Mouse (Mus musculus) layer of hippocampus, adult 2 months (tissue): ENCODE measurements around the gene Clcf1. TPM values are rescaled to one million over a fixed set of nuclear protein-coding genes. Genes with fewer than 3 reads are reported as not detected.

Experiments used
- DNase-seq, 2 experiments: peaks; one replicate each; pipeline ENCODE4 v3.0.0; 2022; ENCODE audit warnings: low spot score in 2 of 2
- H3K27ac ChIP-seq: fragments of 200-600 bp; 2 replicates; pipeline ENCODE4 v1.8.1; 2022
- H3K4me3 ChIP-seq: fragments of 200-600 bp; 2 replicates; pipeline ENCODE4 v1.8.1; 2022; ENCODE audit warnings: mild to moderate bottlenecking
- CTCF ChIP-seq: fragments of 200-600 bp; conservative IDR thresholded peaks from 2 replicates; pipeline ENCODE4 v1.8.1; 2022; ENCODE audit warnings: antibody characterized with exemption, mild to moderate bottlenecking, moderate library complexity
- total RNA-seq, 2 experiments: library from RNA; stranded (reverse); gene quantifications; 2 replicates each; pipeline ENCODE4 v1.2.3; 2021

Clcf1 gene
- total RNA-seq, 2 experiments from 2014 or later: 0.61 to 0.76 TPM

DNA sequence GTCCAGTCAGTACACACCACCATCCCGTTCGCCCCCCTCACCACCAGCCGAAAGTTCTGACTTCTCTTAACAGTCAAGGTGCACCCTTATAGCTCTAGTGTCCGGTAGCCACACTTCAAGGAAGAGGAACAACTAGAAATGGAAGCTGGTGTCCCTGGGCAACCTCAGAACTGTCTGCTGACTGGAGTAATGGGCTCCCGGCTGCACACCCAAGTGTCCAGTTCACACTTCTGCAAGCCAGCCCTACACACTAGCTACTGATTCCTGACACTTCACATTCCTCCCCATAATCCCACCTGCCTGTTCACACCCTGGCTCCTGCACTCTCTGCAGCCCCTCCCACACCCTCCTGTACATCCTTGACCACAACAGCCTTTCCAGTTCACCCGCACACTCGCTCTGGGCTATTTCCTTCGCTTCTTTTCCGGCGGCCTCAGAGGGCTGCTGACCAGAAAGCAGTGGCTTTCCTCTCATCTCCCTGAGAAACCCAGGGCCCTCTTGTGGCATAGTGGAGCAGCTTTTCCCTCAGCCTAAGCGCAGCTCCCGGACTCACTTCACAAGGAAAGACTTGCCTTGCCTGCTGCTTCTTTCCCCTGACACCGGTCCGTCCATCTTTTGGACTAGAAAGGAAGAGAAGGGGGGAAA is 2.1 kb downstream of the Clcf1 start:
- H3K27ac ChIP-seq: no peak overlapping the region
- DNase-seq: no peak
- peak; percentile 74 for TF ChIP-seq CTCF
- no peak overlapping the region for H3K4me3 ChIP-seq

DNA sequence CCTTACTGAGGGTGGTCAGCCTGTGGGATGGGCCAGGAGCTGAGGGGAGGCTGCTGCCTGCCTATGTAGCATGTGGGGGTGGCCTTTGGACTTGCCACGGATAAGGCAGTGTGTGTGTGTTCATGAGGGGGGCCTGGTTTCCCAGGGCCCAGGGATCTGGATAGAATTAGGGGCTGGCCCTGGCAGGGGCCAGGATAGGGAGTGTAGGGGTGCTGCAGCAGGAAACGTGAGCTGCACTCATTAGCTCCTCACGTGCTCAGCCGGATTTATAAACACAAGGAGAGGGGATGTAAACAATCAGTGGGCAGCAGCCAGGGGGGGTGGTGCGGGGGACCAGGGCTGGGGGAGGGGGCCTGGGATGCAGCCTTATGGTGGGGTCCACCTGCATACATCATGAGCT is 3.1 kb downstream of the Clcf1 start:
- no peak overlapping the region for H3K4me3 ChIP-seq
- DNase-seq: no peak
- no peak overlapping the region for H3K27ac ChIP-seq
- TF ChIP-seq CTCF: no peak

DNA sequence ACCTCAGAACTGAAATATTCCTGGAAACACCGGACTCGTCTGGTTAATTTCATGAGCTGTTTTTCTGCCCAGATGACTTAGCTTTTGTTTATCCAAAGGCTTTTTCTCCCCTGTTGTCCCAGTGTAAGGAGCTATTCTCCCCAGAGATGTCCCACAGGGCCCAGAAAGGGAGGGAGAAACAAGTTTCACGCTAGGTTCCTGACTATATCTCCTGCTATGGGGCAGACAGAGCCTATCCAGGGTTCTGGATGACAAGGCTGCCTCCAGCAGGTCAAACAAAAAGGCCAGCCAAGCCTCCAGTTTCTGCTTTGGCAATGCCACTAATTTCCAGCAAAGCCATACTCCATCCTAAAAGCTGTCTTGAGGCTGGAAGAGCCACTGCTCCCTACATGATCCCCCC is 3.8 kb downstream of the Clcf1 start:
- no peak for TF ChIP-seq CTCF
- Histone ChIP-seq H3K27ac (no peak overlapping the region), H3K4me3 (no peak overlapping the region)
- no peak for DNase-seq

DNA sequence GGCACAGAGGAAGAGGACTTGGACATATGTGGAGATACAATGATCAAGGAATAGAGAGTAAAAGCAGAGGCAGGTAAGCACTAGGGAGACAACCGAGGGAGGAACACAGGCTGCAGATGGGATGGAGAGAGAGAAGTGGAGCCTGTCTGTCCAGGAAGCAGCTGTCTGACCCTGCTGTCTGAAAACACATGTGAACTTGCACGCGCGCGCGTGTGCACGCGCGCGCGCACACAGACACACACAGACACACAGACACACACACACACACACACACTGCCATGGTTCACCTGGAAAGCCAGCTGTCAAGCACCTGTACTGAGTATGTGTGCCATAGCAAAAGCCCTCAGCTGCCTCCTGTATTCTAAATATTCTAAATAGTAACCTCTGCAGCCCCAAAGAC is 4.3 kb downstream of the Clcf1 start:
- no peak for TF ChIP-seq CTCF
- no peak for DNase-seq
- no peak overlapping the region for H3K4me3 ChIP-seq
- no peak overlapping the region for H3K27ac ChIP-seq

DNA sequence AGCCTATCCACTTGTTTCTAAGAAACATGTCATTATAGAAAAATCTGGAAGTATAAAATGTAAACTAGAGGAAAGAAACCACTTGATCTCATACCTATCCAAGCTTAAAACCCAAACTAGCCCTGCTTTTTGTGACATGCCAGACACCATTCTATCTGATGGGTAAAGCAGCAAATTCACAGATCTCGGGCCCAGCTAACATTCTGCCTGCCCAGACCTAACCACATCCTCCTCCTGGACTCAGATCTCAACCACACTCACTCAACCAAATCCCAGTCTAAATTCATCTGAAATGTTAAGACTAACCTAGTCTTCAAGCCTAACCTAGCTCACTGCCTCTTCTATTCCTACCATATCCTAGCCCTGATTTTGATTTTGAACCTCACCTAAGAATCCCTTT is 4.7 kb downstream of the Clcf1 start:
- TF ChIP-seq CTCF: no peak

DNA sequence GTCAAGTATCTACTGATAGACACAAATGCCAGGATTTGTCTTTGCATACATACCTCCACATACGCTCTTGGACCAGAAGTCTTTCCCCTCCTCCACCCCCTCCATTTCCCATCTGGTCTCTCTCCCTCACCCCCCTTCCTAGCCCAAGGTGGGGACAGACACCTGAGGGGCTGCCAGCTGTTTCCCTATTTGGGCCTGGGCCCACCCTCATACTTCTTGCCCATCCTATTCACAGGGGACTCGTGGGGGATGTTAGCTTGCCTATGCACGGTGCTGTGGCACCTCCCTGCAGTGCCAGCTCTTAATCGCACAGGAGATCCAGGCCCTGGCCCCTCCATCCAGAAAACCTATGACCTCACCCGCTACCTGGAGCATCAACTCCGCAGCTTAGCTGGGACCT is 5.9 kb downstream of the Clcf1 start:
- H3K4me3 ChIP-seq: no peak overlapping the region
- no peak for DNase-seq
- TF ChIP-seq CTCF: no peak
- H3K27ac ChIP-seq: no peak overlapping the region

More for the DNA sequence above, 4.7 kb downstream of the Clcf1 start:
- no peak for DNase-seq
- no peak overlapping the region for H3K27ac ChIP-seq
- H3K4me3 ChIP-seq: no peak overlapping the region

DNA sequence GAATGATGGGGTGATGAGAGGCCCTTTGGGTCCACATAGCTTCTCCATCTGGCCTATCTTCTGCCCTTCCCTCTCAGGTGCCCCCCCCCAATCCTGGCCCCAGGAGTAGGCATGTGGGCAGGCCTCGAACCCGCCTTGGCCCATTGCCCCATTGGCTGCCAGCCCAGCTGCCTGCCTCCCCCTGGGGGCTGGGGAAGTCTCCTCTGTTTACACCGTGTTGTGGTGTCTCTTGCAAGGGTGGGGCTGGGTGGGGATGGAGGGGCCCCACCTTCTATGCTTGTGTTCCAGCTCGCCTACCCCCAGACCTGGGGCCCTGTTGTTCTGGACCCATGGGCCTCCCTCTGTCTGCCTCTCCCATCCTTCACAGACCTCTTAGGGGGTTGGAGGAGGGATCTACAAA is 6.4 kb downstream of the Clcf1 start:
- Histone ChIP-seq H3K27ac (no peak overlapping the region), H3K4me3 (no peak overlapping the region)
- no peak for TF ChIP-seq CTCF
- no peak for DNase-seq

DNA sequence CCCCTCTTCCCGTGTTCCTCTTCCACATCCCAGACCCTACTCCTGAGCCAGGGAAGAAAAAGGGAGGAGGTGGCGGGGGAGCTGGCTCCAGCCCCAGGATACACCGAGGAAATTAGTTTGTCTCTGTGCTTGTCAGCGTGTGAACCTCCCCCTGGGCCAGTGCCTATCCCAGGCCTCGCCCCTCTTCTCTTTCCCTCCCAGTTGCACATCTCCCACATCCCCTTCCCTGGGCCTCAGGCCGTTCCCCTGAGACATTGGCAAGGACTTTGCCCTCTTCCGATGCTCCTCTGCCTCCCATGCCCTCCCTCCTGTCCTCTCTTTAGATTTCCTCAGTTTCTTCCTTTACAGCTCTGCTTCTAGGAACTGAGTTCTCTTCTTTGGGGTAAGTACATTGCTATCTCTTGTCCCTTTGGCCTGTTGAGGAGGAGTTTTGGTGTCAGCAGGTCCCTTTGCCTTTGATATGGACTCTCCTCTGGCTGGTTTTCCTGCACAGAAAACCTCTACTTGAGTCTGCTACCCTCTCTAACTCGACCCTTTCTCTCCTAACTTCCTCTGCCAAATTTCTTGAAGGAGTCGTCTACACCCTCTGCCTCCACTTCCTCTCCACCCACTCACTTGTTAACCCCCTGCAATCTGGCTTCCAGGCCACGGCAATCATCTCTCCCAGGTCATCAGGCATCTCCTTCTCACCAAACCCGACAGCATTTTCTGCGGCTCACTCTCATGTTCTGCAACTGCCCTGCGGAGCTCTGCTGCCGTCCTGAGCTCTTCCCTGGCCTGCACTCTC is 7.1 kb downstream of the Clcf1 start:
- DNase-seq: no peak
- Histone ChIP-seq H3K27ac (0 out of 2 replicates have a peak overlapping the region, but pooled peaks have one; percentile 5), H3K4me3 (no peak overlapping the region)
- TF ChIP-seq CTCF: no peak

DNA sequence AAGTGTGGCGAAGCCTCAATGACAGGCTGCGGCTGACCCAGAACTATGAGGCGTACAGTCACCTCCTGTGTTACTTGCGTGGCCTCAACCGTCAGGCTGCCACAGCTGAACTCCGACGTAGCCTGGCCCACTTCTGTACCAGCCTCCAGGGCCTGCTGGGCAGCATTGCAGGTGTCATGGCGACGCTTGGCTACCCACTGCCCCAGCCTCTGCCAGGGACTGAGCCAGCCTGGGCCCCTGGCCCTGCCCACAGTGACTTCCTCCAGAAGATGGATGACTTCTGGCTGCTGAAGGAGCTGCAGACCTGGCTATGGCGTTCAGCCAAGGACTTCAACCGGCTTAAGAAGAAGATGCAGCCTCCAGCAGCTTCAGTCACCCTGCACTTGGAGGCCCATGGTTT is 8.1 kb downstream of the Clcf1 start:
- H3K27ac ChIP-seq: no peak overlapping the region
- no peak for DNase-seq
- no peak for TF ChIP-seq CTCF
- H3K4me3 ChIP-seq: no peak overlapping the region

DNA sequence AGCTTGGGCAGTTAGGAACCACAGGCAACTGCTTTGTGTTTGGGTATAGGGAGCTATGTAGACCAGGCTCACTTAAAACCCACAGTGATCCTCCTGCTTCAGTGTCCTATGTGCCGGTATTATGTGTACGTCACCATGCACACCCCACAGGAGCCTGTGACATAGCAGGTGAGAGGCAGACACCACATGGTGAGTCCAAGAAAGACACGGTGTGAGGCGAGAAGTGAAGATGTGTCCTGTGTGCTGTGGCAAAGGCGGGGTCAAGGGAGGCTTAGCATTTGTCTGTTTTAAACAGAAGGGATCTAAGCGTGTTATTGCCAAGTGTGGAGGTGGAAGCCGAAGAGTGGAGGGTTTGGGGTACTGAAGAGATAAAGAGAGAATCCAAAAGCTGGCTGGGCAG is 12.7 kb downstream of the Clcf1 start:
- H3K27ac ChIP-seq: no peak overlapping the region
- DNase-seq: no peak
- no peak overlapping the region for H3K4me3 ChIP-seq
- TF ChIP-seq CTCF: no peak

DNA sequence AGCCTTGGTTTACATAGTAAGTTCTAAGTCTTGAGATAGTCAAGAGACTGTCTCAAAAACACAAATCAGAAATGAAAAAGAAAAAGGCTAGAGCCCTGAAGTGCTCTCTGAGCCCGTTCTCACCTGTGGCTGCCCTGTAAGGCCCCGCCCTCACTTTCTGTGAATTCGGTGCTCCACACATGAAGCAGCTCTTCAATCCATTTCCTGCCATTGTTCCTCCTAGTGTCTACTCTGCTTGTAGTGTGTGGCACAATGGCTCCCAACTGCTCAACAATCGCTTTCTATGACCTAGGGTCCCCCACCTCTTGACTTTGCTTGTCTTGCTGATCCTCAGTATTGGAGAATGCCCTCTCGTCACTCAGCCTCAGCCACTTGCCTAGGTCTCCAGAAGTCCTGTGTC is 13.4 kb downstream of the Clcf1 start:
- no peak overlapping the region for H3K27ac ChIP-seq
- no peak for DNase-seq
- H3K4me3 ChIP-seq: no peak overlapping the region
- no peak for TF ChIP-seq CTCF

DNA sequence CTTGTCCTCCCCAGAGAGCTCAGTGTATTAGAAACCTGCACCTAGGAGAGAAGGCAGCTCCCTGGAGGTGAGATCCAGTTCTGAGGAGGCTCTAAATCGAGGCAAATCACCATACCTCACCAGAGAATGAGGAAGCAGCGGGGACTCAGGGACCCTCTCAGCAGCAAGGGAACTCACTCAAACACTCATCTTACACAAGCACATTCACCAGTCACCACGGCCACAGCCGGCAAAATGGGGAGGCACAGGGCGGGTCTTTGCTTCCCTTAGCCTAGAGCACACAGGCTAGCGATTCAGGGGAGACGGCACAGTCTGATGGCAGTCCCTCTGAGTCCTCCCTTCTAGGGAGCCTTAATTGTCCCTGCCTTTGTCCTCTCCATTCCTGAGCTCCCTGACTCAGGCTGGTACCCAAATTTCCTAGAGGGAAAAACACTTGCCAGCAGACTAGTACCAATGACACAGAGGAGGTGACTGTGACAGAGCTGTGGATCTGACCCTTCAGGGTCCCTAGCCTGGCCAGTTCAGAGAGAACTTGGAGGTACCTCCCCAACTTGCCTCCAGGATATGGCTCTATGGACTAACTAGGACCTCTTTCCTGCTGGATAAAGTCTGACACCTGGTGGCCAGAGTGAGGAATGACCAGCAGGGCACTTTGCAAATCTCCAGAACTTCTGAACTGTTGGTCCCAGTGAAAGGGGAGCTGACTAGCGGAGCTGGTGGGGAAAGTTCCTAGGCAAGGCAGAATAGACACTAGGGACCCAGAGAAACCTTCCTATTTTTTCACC is 14.0 kb downstream of the Clcf1 start:
- peak; percentile 76 to 77 for DNase-seq
- Histone ChIP-seq H3K27ac (no peak overlapping the region), H3K4me3 (no peak overlapping the region)
- TF ChIP-seq CTCF: peak; percentile 99

DNA sequence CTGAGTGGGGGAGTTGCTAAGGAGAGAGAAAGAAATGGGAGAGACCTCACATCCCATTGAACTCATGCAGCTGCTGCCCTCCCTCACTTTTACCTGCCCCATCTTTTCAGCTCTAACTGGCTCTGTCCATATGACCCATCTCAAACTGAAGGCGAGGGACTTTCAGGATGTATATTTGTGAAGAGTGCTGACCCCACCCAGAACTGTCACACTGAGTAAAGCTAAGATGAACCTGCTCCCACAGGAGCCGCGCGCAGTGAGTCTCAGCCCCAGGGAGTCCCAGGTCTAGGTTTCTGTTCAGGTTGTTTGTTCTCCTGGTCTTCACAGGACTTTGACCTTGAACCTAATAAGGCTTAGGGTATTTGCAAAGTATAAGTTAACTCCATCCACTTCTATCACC is 14.9 kb downstream of the Clcf1 start:
- Histone ChIP-seq H3K27ac (no peak overlapping the region), H3K4me3 (no peak overlapping the region)
- TF ChIP-seq CTCF: no peak
- DNase-seq: no peak
